Mouse (Mus musculus): ENCODE results near the gene Car5a.

DNA sequence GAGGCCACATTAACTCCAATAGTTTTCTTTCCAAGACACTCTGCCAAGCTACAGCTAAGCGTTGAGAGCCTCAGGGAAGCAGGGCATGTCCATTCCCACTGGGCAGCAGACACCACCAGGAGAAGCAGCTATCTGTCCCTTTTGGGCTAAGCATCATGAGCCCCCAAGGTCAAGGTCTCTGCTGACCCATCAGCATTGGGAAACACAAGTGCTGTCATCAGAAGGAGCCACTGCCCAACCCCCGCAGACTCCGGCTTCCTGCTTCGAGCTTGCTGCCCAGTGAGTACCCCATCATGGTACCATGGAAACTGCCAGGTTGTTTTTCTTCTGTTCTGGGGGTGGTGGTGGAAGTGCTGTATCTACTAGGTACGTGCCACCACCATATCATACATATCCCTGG, 76.5 kb downstream of the Car5a start:
- TF ChIP-seq CTCF (conservative IDR thresholded peaks at IDR 0.05; ENCODE audit: low read length) (no peak), NANOG (IDR thresholded peaks at IDR 0.05; ENCODE audit: borderline replicate concordance, low read length) (no peak)

All from E14TG2a.4 (cell line).